Mouse (Mus musculus): ENCODE data around the gene Mdfic.

DNA sequence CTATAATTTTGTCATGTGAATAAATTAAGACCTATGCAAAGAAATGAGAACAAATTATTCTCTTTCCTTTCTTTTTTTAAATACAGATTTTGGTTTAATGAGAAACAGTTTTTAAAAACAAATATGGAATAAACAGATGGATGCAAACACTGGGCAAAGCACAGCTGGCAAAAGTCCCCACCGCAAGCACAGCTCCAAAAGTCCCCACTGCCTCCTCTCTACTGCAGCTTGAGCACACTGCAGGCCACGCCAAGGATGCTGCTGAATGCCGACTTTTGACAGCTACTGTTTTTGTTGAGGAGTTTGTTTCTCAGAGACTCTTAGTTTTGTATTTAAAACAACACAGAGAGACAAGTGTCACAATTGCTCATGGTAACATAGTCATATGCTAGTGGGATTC lies 104.8 kb downstream of the Mdfic start:
- TF ChIP-seq CTCF (IDR thresholded peaks at IDR 0.05; ENCODE audit: low read depth, low read length) (no peak), POLR2A (IDR thresholded peaks at IDR 0.05; ENCODE audit: borderline replicate concordance, low read depth, low read length) (no peak)

Data from bone marrow macrophage, adult 2 months (primary cell).